Mouse (Mus musculus): ENCODE measurements around the gene Ralb. TPM values are rescaled to one million over a fixed set of nuclear protein-coding genes. Genes with fewer than 3 reads are reported as not detected.

Ralb gene
- polyA plus RNA-seq, 1 experiment from 2014 or later: 94.1 TPM

DNA sequence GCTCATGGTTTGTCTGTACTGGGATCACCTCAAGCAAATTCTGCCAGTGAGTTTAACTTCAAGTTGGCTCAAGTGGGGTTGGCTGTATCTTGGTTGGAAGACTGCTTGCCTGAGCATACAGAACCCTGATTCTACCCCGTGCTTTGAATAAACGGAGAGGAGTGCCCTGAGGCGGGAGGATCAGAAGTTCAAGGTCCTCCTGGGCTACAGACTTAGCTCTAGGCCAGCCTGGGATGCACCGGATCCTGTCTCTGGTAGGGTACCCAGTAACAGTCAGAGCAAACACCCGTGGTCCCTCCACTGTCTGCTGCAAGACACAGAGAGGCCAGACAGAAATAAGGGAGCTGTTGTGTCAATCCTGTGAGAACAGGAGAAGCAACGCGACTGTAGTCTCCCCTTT, 17.1 kb upstream of the Ralb start:
- H3K27ac ChIP-seq: no peak overlapping the region
- H3K27me3 ChIP-seq (replicated peaks): no peaks in the 10 kb centered on the region
- no peaks in the 10 kb centered on the region for H3K9me3 ChIP-seq
- H3K36me3 ChIP-seq: no peaks in the 10 kb centered on the region
- ATAC-seq (ENCODE audit: low FRiP score, low read depth): no peak
- WGBS: 82% methylated on average over 7 of the region's 7 CpGs
- no peak overlapping the region for H3K4me2 ChIP-seq (replicated peaks)
- no peak overlapping the region for H3K9ac ChIP-seq
- H3K4me1 ChIP-seq: peaks cover 19% of the 10 kb centered on the region
- no peak overlapping the region for H3K4me3 ChIP-seq

DNA sequence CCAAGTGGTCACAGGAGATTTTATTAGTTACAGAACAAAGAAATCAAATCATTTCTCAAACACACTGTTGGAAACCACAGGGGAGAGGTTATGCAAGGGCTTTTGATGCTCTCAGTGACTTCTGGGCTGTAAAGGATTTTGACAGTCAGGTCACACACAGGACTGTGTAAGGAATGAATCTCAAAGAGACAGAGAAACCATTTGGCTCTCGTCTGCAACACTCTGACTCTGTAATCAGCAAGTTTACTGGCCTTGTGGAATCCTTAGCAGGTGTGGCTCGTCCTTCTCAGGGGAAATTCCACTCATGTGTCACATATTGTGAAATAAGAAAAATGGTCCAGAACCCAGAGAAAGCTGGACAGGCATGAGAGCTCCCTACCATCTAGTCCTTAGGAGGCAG, 16.4 kb upstream of the Ralb start:
- no peak overlapping the region for H3K4me3 ChIP-seq
- no peak for ATAC-seq (ENCODE audit: low FRiP score, low read depth)
- H3K4me2 ChIP-seq (replicated peaks): no peak overlapping the region
- H3K9ac ChIP-seq: no peak overlapping the region
- 37% methylated on average over 2 of the region's 2 CpGs for WGBS
- H3K27ac ChIP-seq: no peak overlapping the region
- H3K27me3 ChIP-seq (replicated peaks): no peaks in the 10 kb centered on the region
- no peaks in the 10 kb centered on the region for H3K36me3 ChIP-seq
- H3K4me1 ChIP-seq: peaks cover 14% of the 10 kb centered on the region
- no peaks in the 10 kb centered on the region for H3K9me3 ChIP-seq

DNA sequence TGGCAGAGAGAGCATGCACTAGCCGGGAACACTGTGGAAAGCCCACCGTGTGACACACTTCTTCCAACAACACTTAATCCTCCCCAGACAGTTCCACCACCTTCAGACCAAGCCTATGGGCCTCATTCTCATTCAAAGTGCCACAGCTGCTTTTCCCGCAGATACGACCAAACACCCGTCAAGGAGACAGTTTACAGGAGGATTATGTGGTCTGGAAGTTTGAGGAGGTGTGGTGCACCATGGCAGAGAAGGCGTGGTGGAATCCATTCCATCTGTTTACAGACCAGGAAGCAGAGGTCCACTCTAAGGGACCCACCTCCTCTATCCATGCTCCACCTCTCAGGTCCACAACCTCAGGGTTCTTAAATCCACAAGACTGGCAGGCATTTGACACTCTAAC, 14.7 kb upstream of the Ralb start:
- Histone ChIP-seq H3K27ac (no peak overlapping the region), H3K4me2 (replicated peaks) (no peak overlapping the region), H3K4me3 (no peak overlapping the region), H3K27me3 (replicated peaks) (no peaks in the 10 kb centered on the region), H3K9ac (no peak overlapping the region), H3K36me3 (no peaks in the 10 kb centered on the region), H3K4me1 (0 out of 2 replicates have a peak, but pooled peaks cover under 1% of the 10 kb centered on the region), H3K9me3 (no peaks in the 10 kb centered on the region)
- ATAC-seq (ENCODE audit: low FRiP score, low read depth): no peak
- WGBS: 80% methylated on average over 6 of the region's 6 CpGs

DNA sequence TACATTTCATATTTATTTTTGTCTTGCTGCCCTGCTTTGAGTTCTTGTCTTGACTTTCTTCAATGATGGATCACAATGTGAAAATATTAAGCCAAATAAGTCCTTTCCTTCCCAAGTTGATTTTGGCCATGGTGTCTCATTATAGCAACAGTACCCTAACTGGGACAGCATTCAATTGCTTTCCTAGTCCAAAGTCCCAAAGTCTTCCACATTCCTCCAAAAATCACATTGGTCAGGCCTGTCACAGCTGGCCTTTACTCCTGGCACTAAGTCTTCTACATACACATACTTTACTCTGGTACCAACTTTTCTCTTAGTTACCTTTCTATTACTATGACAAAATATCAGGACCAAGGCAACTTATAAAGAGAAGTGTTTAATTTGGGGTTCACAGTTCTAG, 14.2 kb upstream of the Ralb start:
- ATAC-seq (ENCODE audit: low FRiP score, low read depth): no peak
- Histone ChIP-seq H3K4me3 (no peak overlapping the region), H3K4me2 (replicated peaks) (no peak overlapping the region), H3K9me3 (no peaks in the 10 kb centered on the region), H3K27ac (no peak overlapping the region), H3K9ac (no peak overlapping the region), H3K27me3 (replicated peaks) (no peaks in the 10 kb centered on the region), H3K36me3 (no peaks in the 10 kb centered on the region), H3K4me1 (no peaks in the 10 kb centered on the region)

DNA sequence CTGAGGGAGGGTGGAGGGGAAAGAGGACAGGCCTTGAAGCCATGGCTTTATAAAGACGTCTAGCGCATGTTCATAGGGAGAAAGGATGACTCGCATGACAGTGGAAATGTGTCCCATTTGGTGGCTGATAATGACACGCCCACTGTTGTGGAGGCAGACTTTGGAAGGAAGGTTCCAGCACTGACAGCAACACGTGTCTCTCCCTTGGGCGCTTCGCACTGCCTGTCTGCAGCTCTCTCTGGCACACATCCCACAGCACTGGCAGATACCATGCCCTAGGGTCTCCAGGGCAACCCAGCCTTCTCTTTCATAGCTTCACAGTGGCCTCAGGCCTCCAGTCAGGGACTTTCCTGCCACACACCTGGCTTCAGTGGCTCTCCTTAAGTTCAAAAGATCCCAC, 13.5 kb upstream of the Ralb start:
- Histone ChIP-seq H3K4me2 (replicated peaks) (no peak overlapping the region), H3K9ac (no peak overlapping the region), H3K27ac (no peak overlapping the region), H3K9me3 (no peaks in the 10 kb centered on the region), H3K4me3 (no peak overlapping the region), H3K36me3 (no peaks in the 10 kb centered on the region), H3K4me1 (no peaks in the 10 kb centered on the region), H3K27me3 (replicated peaks) (no peaks in the 10 kb centered on the region)
- ATAC-seq (ENCODE audit: low FRiP score, low read depth): no peak
- WGBS: 85% methylated on average over 7 of the region's 7 CpGs

DNA sequence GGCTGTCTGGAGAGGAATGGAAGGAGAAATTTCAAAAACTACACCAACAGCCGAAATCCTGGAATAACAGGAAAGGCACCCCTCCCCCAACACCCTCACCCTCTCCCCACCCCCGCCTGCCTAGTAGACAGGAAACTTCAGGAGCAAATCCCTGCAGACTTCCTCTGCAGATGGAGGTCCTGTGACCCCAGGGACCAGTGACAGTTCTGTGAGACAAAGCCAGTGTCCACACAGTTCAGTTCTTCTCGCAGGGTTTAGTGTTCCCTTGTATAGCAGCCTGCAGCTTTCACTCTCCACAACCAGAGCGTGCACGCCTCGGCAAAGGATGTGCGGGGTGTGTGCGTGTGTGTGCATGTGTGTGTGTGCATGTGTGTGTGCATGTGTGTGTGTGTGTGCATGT, 6.3 kb upstream of the Ralb start:
- no peaks in the 10 kb centered on the region for H3K4me1 ChIP-seq
- no peaks in the 10 kb centered on the region for H3K36me3 ChIP-seq
- H3K4me3 ChIP-seq: no peak overlapping the region
- H3K9ac ChIP-seq: no peak overlapping the region
- H3K9me3 ChIP-seq: no peaks in the 10 kb centered on the region
- H3K4me2 ChIP-seq (replicated peaks): no peak overlapping the region
- no peak overlapping the region for H3K27ac ChIP-seq
- ATAC-seq (ENCODE audit: low FRiP score, low read depth): no peak
- H3K27me3 ChIP-seq (replicated peaks): peaks cover 7% of the 10 kb centered on the region; the same call in 1 of the 2 replicates
- 68% methylated on average over 8 of the region's 8 CpGs for WGBS

DNA sequence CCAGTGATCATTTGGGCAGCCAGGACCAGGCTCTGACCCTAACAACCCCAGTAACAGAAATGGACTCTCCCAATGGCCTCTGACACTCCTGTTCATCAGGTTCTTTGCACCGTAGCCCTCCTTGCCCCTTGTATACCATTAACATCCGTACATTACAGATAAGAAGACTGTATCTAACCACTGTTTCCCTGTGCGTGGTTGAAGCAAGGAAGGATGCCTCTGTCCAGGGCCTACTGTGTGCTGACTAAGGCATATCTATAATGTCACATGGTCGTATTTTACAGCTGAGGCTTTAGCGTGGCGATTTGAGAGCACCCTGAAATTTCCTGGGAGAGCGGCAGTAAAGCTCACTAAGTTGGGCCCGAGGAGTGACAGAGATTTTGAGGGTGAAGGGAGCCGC, 5.8 kb upstream of the Ralb start:
- ATAC-seq (ENCODE audit: low FRiP score, low read depth): no peak
- H3K4me1 ChIP-seq: no peaks in the 10 kb centered on the region
- peaks cover 7% of the 10 kb centered on the region; the same call in 1 of the 2 replicates for H3K27me3 ChIP-seq (replicated peaks)
- H3K4me3 ChIP-seq: no peak overlapping the region
- H3K27ac ChIP-seq: no peak overlapping the region
- H3K36me3 ChIP-seq: no peaks in the 10 kb centered on the region
- no peaks in the 10 kb centered on the region for H3K9me3 ChIP-seq
- H3K9ac ChIP-seq: no peak overlapping the region
- no peak overlapping the region for H3K4me2 ChIP-seq (replicated peaks)
- 68% methylated on average over 9 of the region's 9 CpGs for whole genome bisulfite sequencing

DNA sequence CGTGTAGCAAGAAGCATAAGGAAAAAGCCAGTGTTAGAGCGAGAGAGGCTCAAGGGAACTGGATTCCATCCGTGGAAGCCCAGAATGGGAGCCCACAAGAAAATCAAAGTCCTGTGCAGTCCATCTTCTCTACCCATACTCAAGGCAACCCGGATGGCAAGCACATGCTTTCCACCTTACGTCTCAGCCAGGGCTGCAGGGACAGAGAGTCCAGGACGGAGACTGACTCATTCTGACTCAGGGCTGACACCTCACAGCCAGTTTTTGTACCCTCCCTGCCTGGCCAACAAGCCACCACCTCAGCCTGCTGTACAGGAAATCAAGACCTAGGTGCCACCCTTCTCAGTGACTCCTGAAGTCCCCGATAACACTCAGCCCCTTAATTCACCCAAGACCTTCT, 4.9 kb upstream of the Ralb start:
- H3K4me3 ChIP-seq: no peak overlapping the region
- peaks cover 5% of the 10 kb centered on the region for H3K4me1 ChIP-seq
- H3K27me3 ChIP-seq (replicated peaks): peaks cover 7% of the 10 kb centered on the region; the same call in 1 of the 2 replicates
- 83% methylated on average over 7 of the region's 7 CpGs for WGBS
- no peak overlapping the region for H3K4me2 ChIP-seq (replicated peaks)
- no peaks in the 10 kb centered on the region for H3K36me3 ChIP-seq
- no peak overlapping the region for H3K27ac ChIP-seq
- H3K9me3 ChIP-seq: no peaks in the 10 kb centered on the region
- no peak for ATAC-seq (ENCODE audit: low FRiP score, low read depth)
- H3K9ac ChIP-seq: no peak overlapping the region

DNA sequence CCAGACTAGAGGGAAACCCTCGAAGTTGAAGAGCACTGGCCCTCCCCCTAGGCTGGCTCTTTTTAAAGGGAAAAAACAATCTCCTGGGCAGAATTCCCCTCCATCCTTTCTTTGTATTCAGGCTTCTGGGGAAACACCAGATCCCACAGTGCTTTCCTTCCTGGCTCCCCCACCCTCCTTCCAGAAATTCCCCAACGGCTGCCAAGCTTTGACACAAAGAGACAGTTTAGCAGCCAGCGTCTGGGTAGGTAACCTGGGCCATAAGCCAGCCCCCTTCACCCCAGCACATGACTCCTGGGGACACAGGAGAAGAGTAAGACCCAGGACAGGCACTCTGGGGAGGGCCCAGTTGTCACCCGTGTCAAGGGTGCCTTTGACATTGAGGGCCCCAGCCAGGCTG, 4.0 kb upstream of the Ralb start:
- Histone ChIP-seq H3K27ac (no peak overlapping the region), H3K4me3 (no peak overlapping the region), H3K4me1 (peaks cover 9% of the 10 kb centered on the region), H3K9ac (no peak overlapping the region), H3K36me3 (no peaks in the 10 kb centered on the region), H3K27me3 (replicated peaks) (peaks cover 7% of the 10 kb centered on the region; the same call in 1 of the 2 replicates), H3K9me3 (no peaks in the 10 kb centered on the region), H3K4me2 (replicated peaks) (no peak overlapping the region)
- WGBS: 59% methylated on average over 4 of the region's 4 CpGs
- ATAC-seq (ENCODE audit: low FRiP score, low read depth): no peak

DNA sequence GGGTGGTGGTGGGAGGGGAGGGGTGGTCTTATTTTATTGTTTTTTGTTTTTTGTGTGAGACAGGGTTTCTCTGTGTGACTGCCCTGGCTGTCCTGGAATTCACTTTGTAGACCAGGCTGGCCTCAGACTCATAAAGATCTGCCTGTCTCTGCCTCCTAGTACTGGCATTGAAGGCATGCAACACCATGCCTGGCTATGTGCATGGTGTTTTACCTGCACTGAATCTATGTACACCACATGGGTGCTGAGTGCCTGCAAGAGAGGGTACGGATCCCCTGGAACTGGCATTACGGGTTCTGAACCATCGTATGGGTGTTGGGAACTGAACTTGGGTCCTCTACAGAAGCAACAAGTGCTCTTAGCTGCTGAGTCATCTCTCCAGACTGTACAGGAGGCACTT, 1.4 kb upstream of the Ralb start:
- H3K27ac ChIP-seq: no peak overlapping the region
- 92% methylated on average over 3 of the region's 3 CpGs for WGBS
- no peak overlapping the region for H3K9ac ChIP-seq
- H3K4me1 ChIP-seq: peaks cover 19% of the 10 kb centered on the region
- no peaks in the 10 kb centered on the region for H3K9me3 ChIP-seq
- ATAC-seq (ENCODE audit: low FRiP score, low read depth): no peak
- H3K4me3 ChIP-seq: no peak overlapping the region
- H3K4me2 ChIP-seq (replicated peaks): no peak overlapping the region
- no peaks in the 10 kb centered on the region for H3K36me3 ChIP-seq
- peaks cover 7% of the 10 kb centered on the region; the same call in 1 of the 2 replicates for H3K27me3 ChIP-seq (replicated peaks)

DNA sequence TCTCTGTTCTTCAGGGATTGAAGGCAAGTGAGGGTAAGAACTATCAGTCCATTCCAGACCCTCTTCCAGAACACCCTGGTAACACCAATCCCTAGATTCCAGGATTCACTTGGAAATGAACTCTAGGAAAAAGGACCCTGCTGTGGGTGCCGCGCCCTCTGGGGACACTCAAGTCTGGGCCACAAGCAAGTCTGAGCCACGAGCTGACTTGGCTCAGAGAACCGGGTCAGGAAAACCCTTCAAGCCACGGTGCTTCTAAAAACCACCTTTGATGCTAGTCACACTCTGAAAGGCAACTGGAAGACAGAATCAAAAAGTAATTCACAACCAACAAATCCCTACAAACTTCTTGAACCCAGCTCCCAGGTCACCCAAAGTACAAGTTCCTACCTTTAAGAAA, 786 bp downstream of the Ralb start:
- peak overlapping the region; percentile 65; the same call in 1 of the 2 replicates for H3K9ac ChIP-seq
- 27% methylated on average over 5 of the region's 5 CpGs for WGBS

DNA sequence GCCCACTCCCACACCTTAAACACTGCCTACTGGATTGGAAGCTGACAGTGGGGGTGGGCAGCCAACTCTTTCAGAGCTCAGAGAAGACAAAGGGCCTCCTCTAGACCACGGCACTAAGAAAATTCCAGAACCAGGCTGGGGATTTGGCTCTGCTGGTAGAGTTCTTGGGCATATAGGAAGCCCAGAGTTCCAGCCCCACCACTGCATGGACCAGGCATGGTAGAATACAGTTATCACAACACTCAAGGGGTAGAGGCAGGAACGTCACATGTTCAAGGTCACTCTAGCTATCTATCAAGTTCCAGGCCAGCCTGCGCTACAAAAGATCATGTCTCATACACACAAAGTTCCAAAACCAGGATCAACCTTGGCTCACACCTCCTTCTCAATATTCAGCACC, 1.4 kb downstream of the Ralb start:
- no peak overlapping the region for H3K9ac ChIP-seq
- no peak overlapping the region for H3K27ac ChIP-seq
- peaks cover 5% of the 10 kb centered on the region; the same call in 1 of the 2 replicates for H3K27me3 ChIP-seq (replicated peaks)
- 90% methylated on average over 3 of the region's 3 CpGs for WGBS
- no peaks in the 10 kb centered on the region for H3K36me3 ChIP-seq
- H3K4me1 ChIP-seq: peaks cover 19% of the 10 kb centered on the region
- H3K4me3 ChIP-seq: no peak overlapping the region
- H3K9me3 ChIP-seq: 0 out of 2 replicates have a peak, but pooled peaks cover 4% of the 10 kb centered on the region
- ATAC-seq (ENCODE audit: low FRiP score, low read depth): no peak
- peak overlapping the region; percentile 82 for H3K4me2 ChIP-seq (replicated peaks)

More for the DNA sequence above, 786 bp downstream of the Ralb start:
- Histone ChIP-seq H3K4me1 (peaks cover 19% of the 10 kb centered on the region), H3K9me3 (0 out of 2 replicates have a peak, but pooled peaks cover 4% of the 10 kb centered on the region), H3K27me3 (replicated peaks) (peaks cover 7% of the 10 kb centered on the region; the same call in 1 of the 2 replicates), H3K4me3 (peak overlapping the region; percentile 71), H3K4me2 (replicated peaks) (peak overlapping the region; percentile 82), H3K27ac (no peak overlapping the region), H3K36me3 (no peaks in the 10 kb centered on the region)
- ATAC-seq (ENCODE audit: low FRiP score, low read depth): no peak

DNA sequence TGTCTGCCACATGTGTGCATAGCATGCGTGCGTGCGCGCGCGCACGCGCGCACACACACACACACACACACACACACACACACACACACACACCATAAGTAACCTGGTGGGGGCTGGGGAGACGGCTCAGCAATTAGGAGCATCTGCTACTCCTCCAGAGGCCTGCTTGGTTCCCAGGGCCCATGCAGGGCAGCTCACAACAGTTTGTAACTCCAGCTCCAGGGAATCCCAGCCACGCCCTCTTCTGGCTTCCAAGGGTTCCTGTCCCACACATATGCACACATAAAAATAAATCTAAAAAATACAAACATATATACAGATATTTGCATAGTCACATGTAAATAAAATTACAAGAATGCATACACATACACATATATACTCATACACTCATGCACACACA, 1.9 kb downstream of the Ralb start:
- Histone ChIP-seq H3K27ac (no peak overlapping the region), H3K9me3 (0 out of 2 replicates have a peak, but pooled peaks cover 4% of the 10 kb centered on the region), H3K4me1 (peaks cover 19% of the 10 kb centered on the region), H3K36me3 (no peaks in the 10 kb centered on the region), H3K4me3 (no peak overlapping the region), H3K27me3 (replicated peaks) (peaks cover 5% of the 10 kb centered on the region; the same call in 1 of the 2 replicates), H3K4me2 (replicated peaks) (peak overlapping the region; percentile 82; the same call in 1 of the 2 replicates), H3K9ac (no peak overlapping the region)
- ATAC-seq (ENCODE audit: low FRiP score, low read depth): no peak
- 89% methylated on average over 11 of the region's 11 CpGs for WGBS

Measured in neural tube, embryonic 12.5 days (tissue).